Mouse (Mus musculus): Measurements from ENCODE around the gene Hydin. TPM values are rescaled to one million over a fixed set of nuclear protein-coding genes. Genes with fewer than 3 reads are reported as not detected.

The Hydin gene
- polyA plus RNA-seq, 1 experiment from 2014 or later = 0.16 TPM

DNA sequence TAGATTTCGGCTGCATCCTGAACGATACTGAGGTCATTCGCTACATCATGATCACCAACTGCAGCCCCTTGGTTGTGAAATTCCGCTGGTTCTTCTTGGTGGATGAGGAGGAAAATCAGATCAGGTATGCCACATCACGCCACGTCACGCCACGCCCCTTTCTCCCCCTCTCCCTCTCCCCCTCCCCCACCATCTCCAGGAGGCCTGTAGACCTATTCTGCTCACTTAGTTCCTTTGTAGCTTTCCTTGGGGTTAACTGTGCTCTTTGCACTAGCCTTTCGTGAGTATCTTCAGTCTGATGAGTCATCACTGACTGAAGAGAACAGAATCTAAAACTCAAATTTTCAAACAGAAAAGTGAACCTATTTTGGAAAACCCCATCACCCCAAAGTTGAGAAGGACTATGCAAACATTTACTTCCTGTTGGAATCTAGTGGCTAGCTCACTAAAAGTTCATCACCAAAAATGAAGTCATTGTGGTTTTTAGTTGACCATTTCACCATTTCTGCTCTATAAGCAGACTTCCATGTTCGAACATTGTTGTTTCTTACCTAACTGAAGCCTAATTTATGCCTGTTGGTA is 195.9 kb downstream of the Hydin start:
- ATAC-seq (ENCODE audit: low FRiP score, low read depth) = no peak
- H3K4me1 ChIP-seq = no peaks in the 10 kb centered on the region; the same call in 1 of the 2 replicates
- H3K36me3 ChIP-seq = no peaks in the 10 kb centered on the region
- no peak overlapping the region for H3K9ac ChIP-seq
- 93% methylated on average over 10 of the region's 10 CpGs for WGBS
- no peaks in the 10 kb centered on the region for H3K27me3 ChIP-seq (replicated peaks)
- no peak overlapping the region for H3K4me2 ChIP-seq (replicated peaks)
- H3K27ac ChIP-seq = no peak overlapping the region
- H3K9me3 ChIP-seq = no peaks in the 10 kb centered on the region
- H3K4me3 ChIP-seq = no peak overlapping the region

DNA sequence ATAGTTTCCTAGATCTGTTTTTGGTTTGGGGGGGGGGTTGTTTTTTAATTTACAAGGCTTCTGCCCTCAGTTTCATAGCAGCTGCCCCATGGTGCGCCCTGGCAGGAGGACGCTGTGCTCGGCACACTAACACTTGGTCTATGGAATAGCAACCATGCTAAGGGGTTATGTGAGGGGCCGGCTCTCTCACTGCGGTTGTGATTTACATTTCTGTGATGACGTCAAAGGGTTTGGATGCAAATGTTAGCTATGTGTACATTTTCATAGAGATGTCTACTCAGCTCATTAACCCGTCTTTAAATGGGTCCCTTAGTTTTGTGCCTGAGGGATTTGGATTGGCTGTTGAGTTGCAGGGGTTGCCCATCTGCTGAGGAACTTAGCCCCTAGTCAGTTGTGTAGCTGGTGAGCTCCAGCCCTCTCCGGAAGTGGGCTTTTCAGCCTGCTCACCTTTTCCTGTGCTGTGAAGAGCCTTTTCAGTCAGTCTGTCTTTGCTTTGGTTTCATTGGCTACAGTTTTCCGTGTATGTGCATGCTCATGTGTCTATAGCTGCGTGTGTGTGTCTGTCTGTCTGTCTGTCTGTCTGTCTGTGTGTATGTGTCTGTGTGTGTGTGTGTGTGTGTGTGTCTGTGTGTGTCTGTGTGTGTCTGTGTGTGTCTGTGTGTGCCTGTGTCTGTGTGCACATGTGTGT is 197.1 kb downstream of the Hydin start:
- H3K9me3 ChIP-seq = no peaks in the 10 kb centered on the region
- H3K4me3 ChIP-seq = no peak overlapping the region
- H3K36me3 ChIP-seq = no peaks in the 10 kb centered on the region
- H3K4me2 ChIP-seq (replicated peaks) = no peak overlapping the region
- no peak overlapping the region for H3K9ac ChIP-seq
- no peaks in the 10 kb centered on the region for H3K27me3 ChIP-seq (replicated peaks)
- ATAC-seq (ENCODE audit: low FRiP score, low read depth) = no peak
- H3K27ac ChIP-seq = no peak overlapping the region
- no peaks in the 10 kb centered on the region; the same call in 1 of the 2 replicates for H3K4me1 ChIP-seq
- 88% methylated on average over 10 of the region's 10 CpGs for WGBS

DNA sequence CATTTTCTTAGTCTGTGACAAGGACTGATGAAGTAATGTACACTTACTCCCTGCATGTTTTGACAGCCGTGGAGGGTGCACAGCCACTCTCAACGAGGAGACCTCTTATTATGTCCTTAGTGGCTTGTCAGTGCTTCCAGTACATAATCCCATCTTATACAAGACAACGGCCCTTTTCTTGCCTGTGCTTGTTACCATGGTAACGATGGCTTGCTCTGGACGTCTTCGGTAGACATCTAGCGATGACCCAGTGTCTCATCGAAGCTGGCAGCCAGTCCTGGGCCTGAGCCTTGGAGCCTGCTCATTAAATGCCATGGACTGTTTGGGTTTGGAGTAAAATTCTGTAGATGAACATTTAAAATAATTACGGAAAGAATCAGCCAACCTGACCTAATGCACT is 198.8 kb downstream of the Hydin start:
- no peaks in the 10 kb centered on the region; the same call in 1 of the 2 replicates for H3K4me1 ChIP-seq
- no peaks in the 10 kb centered on the region for H3K36me3 ChIP-seq
- no peak overlapping the region for H3K27ac ChIP-seq
- no peaks in the 10 kb centered on the region for H3K9me3 ChIP-seq
- no peak overlapping the region for H3K4me2 ChIP-seq (replicated peaks)
- H3K4me3 ChIP-seq = no peak overlapping the region
- ATAC-seq (ENCODE audit: low FRiP score, low read depth) = no peak
- WGBS = 69% methylated on average over 9 of the region's 9 CpGs
- H3K27me3 ChIP-seq (replicated peaks) = no peaks in the 10 kb centered on the region
- no peak overlapping the region for H3K9ac ChIP-seq

GRCm38 (mm10) chr8:110477256-110477655 is 210.5 kb downstream of the Hydin start:
- Histone ChIP-seq H3K27me3 (replicated peaks) (no peaks in the 10 kb centered on the region), H3K4me3 (no peak overlapping the region), H3K27ac (no peak overlapping the region), H3K9me3 (no peaks in the 10 kb centered on the region), H3K36me3 (no peaks in the 10 kb centered on the region), H3K9ac (no peak overlapping the region), H3K4me1 (peaks cover 10% of the 10 kb centered on the region; the same call in 1 of the 2 replicates), H3K4me2 (replicated peaks) (no peak overlapping the region)
- 87% methylated on average over 6 of the region's 6 CpGs for WGBS
- ATAC-seq (ENCODE audit: low FRiP score, low read depth) = no peak

GRCm38 (mm10) chr8:110478576-110478975 is 211.8 kb downstream of the Hydin start:
- no peak overlapping the region for H3K4me3 ChIP-seq
- H3K27ac ChIP-seq = no peak overlapping the region
- H3K4me1 ChIP-seq = peaks cover 17% of the 10 kb centered on the region; the same call in 1 of the 2 replicates
- ATAC-seq (ENCODE audit: low FRiP score, low read depth) = no peak
- no peaks in the 10 kb centered on the region for H3K9me3 ChIP-seq
- H3K27me3 ChIP-seq (replicated peaks) = no peaks in the 10 kb centered on the region
- no peaks in the 10 kb centered on the region for H3K36me3 ChIP-seq
- WGBS = 40% methylated on average over 6 of the region's 6 CpGs
- no peak overlapping the region for H3K4me2 ChIP-seq (replicated peaks)
- H3K9ac ChIP-seq = no peak overlapping the region

DNA sequence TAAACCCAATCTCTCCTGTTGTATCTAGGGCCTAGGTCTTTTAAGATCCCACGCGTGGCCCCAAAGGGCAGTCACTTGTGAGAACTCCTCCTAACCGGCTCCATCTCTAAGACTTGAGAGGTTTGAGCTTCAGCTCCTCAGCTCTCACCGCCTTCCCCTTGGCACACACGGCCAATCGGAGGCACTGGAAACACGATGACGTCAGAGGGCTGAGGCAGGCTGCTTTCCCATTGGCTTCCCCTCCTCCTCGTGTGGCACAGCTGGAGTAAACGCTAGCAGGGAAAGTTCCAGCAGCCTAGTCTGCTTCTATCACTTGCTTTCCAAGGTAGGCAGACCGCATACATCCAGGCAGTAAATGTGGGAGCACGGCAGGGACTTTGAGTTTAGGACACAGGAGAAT is 212.6 kb downstream of the Hydin start:
- Histone ChIP-seq H3K4me2 (replicated peaks) (no peak overlapping the region), H3K9ac (no peak overlapping the region), H3K27me3 (replicated peaks) (no peaks in the 10 kb centered on the region), H3K27ac (no peak overlapping the region), H3K4me1 (peaks cover 17% of the 10 kb centered on the region; the same call in 1 of the 2 replicates), H3K4me3 (no peak overlapping the region), H3K9me3 (no peaks in the 10 kb centered on the region), H3K36me3 (no peaks in the 10 kb centered on the region)
- WGBS = 73% methylated on average over 12 of the region's 12 CpGs
- ATAC-seq (ENCODE audit: low FRiP score, low read depth) = no peak

- H3K27ac ChIP-seq = no peak overlapping the region
Measured at GRCm38 (mm10) chr8:110482275-110482674, 215.5 kb downstream of the Hydin start.

GRCm38 (mm10) chr8:110485234-110485633 is 218.5 kb downstream of the Hydin start:
- no peak for ATAC-seq (ENCODE audit: low FRiP score, low read depth)

More at GRCm38 (mm10) chr8:110482275-110482674, 215.5 kb downstream of the Hydin start:
- H3K9me3 ChIP-seq = no peaks in the 10 kb centered on the region
- 13% methylated on average over 3 of the region's 3 CpGs for WGBS
- no peaks in the 10 kb centered on the region for H3K36me3 ChIP-seq
- ATAC-seq (ENCODE audit: low FRiP score, low read depth) = no peak
- no peak overlapping the region for H3K4me2 ChIP-seq (replicated peaks)
- no peak overlapping the region for H3K9ac ChIP-seq
- H3K4me3 ChIP-seq = no peak overlapping the region
- H3K27me3 ChIP-seq (replicated peaks) = no peaks in the 10 kb centered on the region
- peaks cover 17% of the 10 kb centered on the region; the same call in 1 of the 2 replicates for H3K4me1 ChIP-seq

DNA sequence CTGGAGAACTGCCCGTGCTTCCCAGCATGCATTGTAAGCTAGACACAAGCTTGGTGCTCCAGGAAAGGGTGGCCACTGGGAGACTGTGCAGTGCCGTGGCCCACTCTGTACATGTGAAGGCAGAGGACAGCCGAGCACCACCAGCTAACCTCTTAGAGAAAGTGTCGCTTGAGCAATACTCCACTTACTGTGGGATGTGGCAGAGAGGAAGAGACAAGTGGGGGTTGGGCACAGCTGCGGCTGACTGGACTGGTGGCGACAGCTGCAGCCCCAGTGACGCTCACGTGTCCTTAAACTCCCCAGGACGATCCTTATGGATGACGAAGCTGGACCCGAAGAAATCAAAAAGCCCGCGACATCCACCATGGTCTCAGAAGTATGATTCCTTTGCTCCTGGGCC is 219.2 kb downstream of the Hydin start:
- no peaks in the 10 kb centered on the region for H3K27me3 ChIP-seq (replicated peaks)
- peaks cover 17% of the 10 kb centered on the region; the same call in 1 of the 2 replicates for H3K4me1 ChIP-seq
- no peak overlapping the region for H3K4me2 ChIP-seq (replicated peaks)
- H3K9me3 ChIP-seq = no peaks in the 10 kb centered on the region
- no peak overlapping the region for H3K4me3 ChIP-seq
- no peak overlapping the region for H3K9ac ChIP-seq
- WGBS = 82% methylated on average over 13 of the region's 13 CpGs
- no peak for ATAC-seq (ENCODE audit: low FRiP score, low read depth)
- no peaks in the 10 kb centered on the region for H3K36me3 ChIP-seq
- no peak overlapping the region for H3K27ac ChIP-seq

More at GRCm38 (mm10) chr8:110485234-110485633, 218.5 kb downstream of the Hydin start:
- Histone ChIP-seq H3K27me3 (replicated peaks) (no peaks in the 10 kb centered on the region), H3K27ac (no peak overlapping the region), H3K4me1 (peaks cover 17% of the 10 kb centered on the region; the same call in 1 of the 2 replicates), H3K36me3 (no peaks in the 10 kb centered on the region), H3K9me3 (no peaks in the 10 kb centered on the region), H3K9ac (no peak overlapping the region), H3K4me2 (replicated peaks) (no peak overlapping the region), H3K4me3 (no peak overlapping the region)
- WGBS = 91% methylated on average over 13 of the region's 13 CpGs

DNA sequence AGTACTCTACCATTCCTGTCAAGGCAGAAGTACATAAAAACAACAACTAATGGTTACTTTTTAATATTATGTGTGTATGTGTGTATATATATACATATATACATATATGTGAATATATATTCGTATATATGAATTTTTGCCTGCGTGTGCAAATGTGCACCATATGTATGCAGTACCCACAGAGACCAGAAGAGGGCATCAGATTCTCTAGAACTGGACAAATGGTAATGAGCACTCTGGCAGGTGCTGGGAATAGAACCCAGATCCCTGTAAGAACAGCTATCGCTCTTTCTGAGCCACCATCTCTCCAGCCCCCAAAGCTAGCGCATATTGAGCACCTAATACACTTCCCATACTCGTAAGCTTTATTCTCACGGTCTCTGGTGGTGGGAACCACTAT is 220.9 kb downstream of the Hydin start:
- 99% methylated on average over 6 of the region's 6 CpGs for WGBS
- ATAC-seq (ENCODE audit: low FRiP score, low read depth) = no peak
- Histone ChIP-seq H3K27ac (no peak overlapping the region), H3K4me1 (peaks cover 3% of the 10 kb centered on the region; the same call in 1 of the 2 replicates), H3K4me3 (no peak overlapping the region), H3K9ac (no peak overlapping the region), H3K4me2 (replicated peaks) (no peak overlapping the region), H3K36me3 (no peaks in the 10 kb centered on the region), H3K9me3 (no peaks in the 10 kb centered on the region), H3K27me3 (replicated peaks) (no peaks in the 10 kb centered on the region)

DNA sequence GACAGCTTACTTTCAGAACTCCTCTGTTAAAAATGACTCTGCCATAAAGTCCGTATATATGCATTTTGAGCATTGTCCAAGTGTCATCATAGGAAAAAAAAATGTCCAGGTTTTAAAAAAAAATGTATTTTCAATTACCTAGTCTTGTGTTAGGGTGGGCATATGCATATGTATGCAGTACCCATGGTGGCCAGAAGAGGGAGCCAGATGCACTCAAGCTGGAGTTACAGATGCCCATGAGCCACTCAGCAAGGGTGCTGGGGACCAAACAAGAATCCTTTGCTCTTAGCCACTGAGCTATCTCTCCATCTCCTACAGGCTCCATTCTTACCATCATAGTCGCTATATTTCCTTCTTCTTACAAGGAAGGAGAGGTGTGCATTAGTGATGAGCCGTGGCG is 222.6 kb downstream of the Hydin start:
- Histone ChIP-seq H3K27me3 (replicated peaks) (no peaks in the 10 kb centered on the region), H3K9ac (no peak overlapping the region), H3K36me3 (no peaks in the 10 kb centered on the region), H3K9me3 (no peaks in the 10 kb centered on the region), H3K4me2 (replicated peaks) (no peak overlapping the region), H3K27ac (no peak overlapping the region), H3K4me1 (no peaks in the 10 kb centered on the region), H3K4me3 (no peak overlapping the region)
- no peak for ATAC-seq (ENCODE audit: low FRiP score, low read depth)
- 80% methylated on average over 4 of the region's 4 CpGs for WGBS

DNA sequence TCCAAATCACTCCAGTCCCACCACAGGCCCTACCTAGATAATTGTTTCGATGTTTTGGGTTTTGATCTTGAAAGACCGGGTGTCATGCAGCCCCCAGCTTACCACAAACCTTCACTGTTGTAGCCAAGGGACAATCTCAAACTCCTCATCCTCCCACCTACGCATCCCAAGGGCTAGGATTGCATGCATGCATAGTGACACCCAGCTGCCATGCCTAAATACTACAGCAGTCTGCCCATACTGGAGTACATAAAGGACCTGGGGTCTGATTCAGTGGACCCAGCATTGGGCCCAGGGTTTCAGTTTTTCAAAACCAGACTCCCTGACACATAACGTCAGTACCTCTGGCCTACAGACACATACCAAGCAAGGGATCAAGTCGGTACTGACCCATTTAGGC is 224.3 kb downstream of the Hydin start:
- no peaks in the 10 kb centered on the region for H3K9me3 ChIP-seq
- no peak overlapping the region for H3K4me2 ChIP-seq (replicated peaks)
- H3K36me3 ChIP-seq = no peaks in the 10 kb centered on the region
- no peaks in the 10 kb centered on the region for H3K4me1 ChIP-seq
- no peak overlapping the region for H3K27ac ChIP-seq
- 91% methylated on average over 5 of the region's 5 CpGs for WGBS
- no peak for ATAC-seq (ENCODE audit: low FRiP score, low read depth)
- no peak overlapping the region for H3K9ac ChIP-seq
- H3K27me3 ChIP-seq (replicated peaks) = no peaks in the 10 kb centered on the region
- H3K4me3 ChIP-seq = no peak overlapping the region

DNA sequence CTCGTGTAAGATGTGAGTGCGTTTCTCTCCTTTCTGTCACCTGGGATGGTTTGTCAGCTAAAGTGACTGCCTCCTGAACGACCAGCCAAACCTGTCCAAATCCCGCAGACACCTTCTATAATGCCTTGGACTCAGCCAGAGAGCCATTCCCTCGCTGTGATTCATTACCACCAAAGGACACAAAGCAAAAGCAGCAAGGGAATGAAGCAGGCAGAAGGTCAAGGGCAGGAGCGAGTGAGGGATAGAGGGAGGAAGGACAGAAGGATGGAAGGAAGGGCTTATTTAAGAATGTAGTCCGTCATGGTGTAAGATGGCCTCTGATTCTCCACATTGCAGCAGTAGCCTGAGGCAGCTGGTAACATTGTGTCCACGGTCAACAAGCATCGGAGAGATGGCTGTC is 229.5 kb downstream of the Hydin start:
- ATAC-seq (ENCODE audit: low FRiP score, low read depth) = no peak
- no peaks in the 10 kb centered on the region for H3K4me1 ChIP-seq
- H3K4me2 ChIP-seq (replicated peaks) = no peak overlapping the region
- H3K9ac ChIP-seq = no peak overlapping the region
- WGBS = 80% methylated on average over 9 of the region's 9 CpGs
- H3K36me3 ChIP-seq = no peaks in the 10 kb centered on the region
- no peaks in the 10 kb centered on the region for H3K9me3 ChIP-seq
- no peaks in the 10 kb centered on the region for H3K27me3 ChIP-seq (replicated peaks)
- no peak overlapping the region for H3K4me3 ChIP-seq
- no peak overlapping the region for H3K27ac ChIP-seq

Measured in neural tube, embryonic 12.5 days (tissue).